Mouse (Mus musculus) CH12.LX (cell line): ENCODE results near the gene Pappa2. TPM values are rescaled to one million over a fixed set of nuclear protein-coding genes. Genes with fewer than 3 reads are reported as not detected.

Experiments used
- DNase-seq: peaks from one replicate; pipeline ENCODE4 v3.0.0-alpha.2; 2013; ENCODE audit errors: extremely low read depth
- H3K27ac ChIP-seq: 2 replicates; pipeline ENCODE4 v1.5.1; 2012; ENCODE audit warnings: low read depth, mild to moderate bottlenecking, control low read depth, moderate library complexity; ENCODE audit not compliant: insufficient read depth
- H3K27me3 ChIP-seq: replicated peaks from 2 replicates; pipeline ENCODE3; 2012; ENCODE audit warnings: inconsistent platforms
- H3K36me3 ChIP-seq, 2 experiments: replicated peaks in 1 of 2; 2 replicates each; pipeline versions ENCODE3 to v1.6.1; 2012; ENCODE audit warnings: inconsistent platforms in 1 of 2, low read length in 1 of 2, mild to moderate bottlenecking in 1 of 2, mixed read lengths in 1 of 2, moderate library complexity in 1 of 2; ENCODE audit not compliant: control insufficient read depth in 1 of 2, insufficient read depth in 1 of 2
- H3K4me1 ChIP-seq, 2 experiments: 2 replicates each; pipeline ENCODE4 v1.6.1; 2012; ENCODE audit warnings: inconsistent platforms in 1 of 2, moderate library complexity in 1 of 2; ENCODE audit not compliant: insufficient read depth in 2 of 2, control insufficient read depth in 1 of 2
- H3K4me2 ChIP-seq: 2 replicates; pipeline ENCODE4 v1.6.1; 2012; ENCODE audit warnings: low read depth, mild to moderate bottlenecking, control low read depth; ENCODE audit not compliant: poor library complexity, insufficient read depth, severe bottlenecking
- H3K4me3 ChIP-seq, 3 experiments: fragments of 150-350 bp in 1 of 3; sonication (generic) in 1 of 3; replicated peaks in 1 of 3; 2 replicates each; pipeline versions ENCODE3 to v1.5.1; 2011 to 2012; ENCODE audit warnings: low read depth in 2 of 3, low read length in 2 of 3, mild to moderate bottlenecking in 2 of 3, moderate library complexity in 2 of 3, control low read depth in 1 of 3, improper control_type of control experiment in 1 of 3, inconsistent platforms in 1 of 3, mixed read lengths in 1 of 3; ENCODE audit not compliant: poor library complexity in 1 of 3
- H3K79me2 ChIP-seq: replicated peaks from 2 replicates; pipeline ENCODE4 v1.6.1; 2012; ENCODE audit warnings: mild to moderate bottlenecking, moderate library complexity; ENCODE audit not compliant: control insufficient read depth, poor library complexity, insufficient read depth, severe bottlenecking; ENCODE audit errors: extremely low read depth
- H3K9ac ChIP-seq: 2 replicates; pipeline ENCODE4 v1.6.1; 2012; ENCODE audit warnings: low read depth, mild to moderate bottlenecking, control low read depth, moderate library complexity; ENCODE audit not compliant: insufficient read depth
- H3K9me3 ChIP-seq: replicated peaks from 2 replicates; pipeline ENCODE3; 2012; ENCODE audit warnings: low read length, inconsistent platforms, mixed read lengths
- BHLHE40 ChIP-seq: IDR thresholded peaks from 2 replicates; pipeline ENCODE4 v1.6.1; 2011; ENCODE audit warnings: mild to moderate bottlenecking, low read depth, low read length, improper control_type of control experiment
- CHD2 ChIP-seq: IDR thresholded peaks from 2 replicates; pipeline ENCODE4 v1.6.1; 2011; ENCODE audit warnings: low read length, improper control_type of control experiment
- EP300 ChIP-seq: IDR thresholded peaks from 2 replicates; pipeline ENCODE4 v1.6.1; 2011; ENCODE audit warnings: low read length, improper control_type of control experiment
- GABPA ChIP-seq: IDR thresholded peaks from 2 replicates; pipeline ENCODE4 v1.6.1; 2012; ENCODE audit warnings: low read depth, low read length, improper control_type of control experiment, inconsistent platforms; ENCODE audit not compliant: insufficient replicate concordance
- HCFC1 ChIP-seq: IDR thresholded peaks from 2 replicates; pipeline ENCODE4 v1.6.1; 2012; ENCODE audit warnings: low read depth, mild to moderate bottlenecking, inconsistent platforms, low read length, improper control_type of control experiment
- JUND ChIP-seq: conservative IDR thresholded peaks from 2 replicates; pipeline ENCODE4 v1.6.1; 2011; ENCODE audit warnings: low read depth, low read length, improper control_type of control experiment
- MAFK ChIP-seq: IDR thresholded peaks from 2 replicates; pipeline ENCODE4 v1.6.1; 2011; ENCODE audit warnings: low read length, improper control_type of control experiment; ENCODE audit not compliant: insufficient replicate concordance
- MAX ChIP-seq: IDR thresholded peaks from 2 replicates; pipeline ENCODE4 v1.6.1; 2011; ENCODE audit warnings: low read length, improper control_type of control experiment
- MXI1 ChIP-seq: IDR thresholded peaks from 2 replicates; pipeline ENCODE4 v1.6.1; 2011; ENCODE audit warnings: mild to moderate bottlenecking, low read depth, low read length, improper control_type of control experiment
- MYC ChIP-seq: IDR thresholded peaks from 2 replicates; pipeline ENCODE4 v1.6.1; 2011; ENCODE audit warnings: low read depth, mild to moderate bottlenecking, improper control_type of control experiment, low read length
- PAX5 ChIP-seq: IDR thresholded peaks from 2 replicates; pipeline ENCODE4 v1.6.1; 2012; ENCODE audit warnings: low read length, inconsistent platforms, mixed read lengths
- RAD21 ChIP-seq: IDR thresholded peaks from 2 replicates; pipeline ENCODE4 v1.6.1; 2011; ENCODE audit warnings: low read depth, mild to moderate bottlenecking, low read length, improper control_type of control experiment, moderate library complexity
- RCOR1 ChIP-seq: conservative IDR thresholded peaks from 2 replicates; pipeline ENCODE4 v1.6.1; 2012; ENCODE audit warnings: low read depth, mild to moderate bottlenecking, inconsistent platforms, low read length, improper control_type of control experiment
- SIN3A ChIP-seq: IDR thresholded peaks from 2 replicates; pipeline ENCODE4 v1.6.1; 2012; ENCODE audit warnings: low read length, improper control_type of control experiment, inconsistent platforms
- SMC3 ChIP-seq: IDR thresholded peaks from 2 replicates; pipeline ENCODE4 v1.6.1; 2011; ENCODE audit warnings: low read depth, low read length, improper control_type of control experiment
- TBP ChIP-seq: conservative IDR thresholded peaks from 2 replicates; pipeline ENCODE4 v1.6.1; 2011; ENCODE audit warnings: low read depth, low read length, improper control_type of control experiment
- TCF12 ChIP-seq: IDR thresholded peaks from 2 replicates; pipeline ENCODE4 v1.6.1; 2014; ENCODE audit warnings: low read depth, mild to moderate bottlenecking, inconsistent platforms, low read length, improper control_type of control experiment
- USF1 ChIP-seq: IDR thresholded peaks from 2 replicates; pipeline ENCODE4 v1.6.1; 2014; ENCODE audit warnings: low read depth, mild to moderate bottlenecking, inconsistent platforms, low read length, improper control_type of control experiment
- USF2 ChIP-seq: conservative IDR thresholded peaks from 2 replicates; pipeline ENCODE4 v1.6.1; 2011; ENCODE audit warnings: low read depth, low read length, improper control_type of control experiment
- ZC3H11A ChIP-seq: IDR thresholded peaks from 2 replicates; pipeline ENCODE4 v1.6.1; 2012; ENCODE audit warnings: low read depth, mild to moderate bottlenecking, inconsistent platforms, low read length, improper control_type of control experiment
- ZKSCAN1 ChIP-seq: IDR thresholded peaks from 2 replicates; pipeline ENCODE4 v1.6.1; 2012; ENCODE audit warnings: low read depth, inconsistent platforms, low read length, improper control_type of control experiment, borderline replicate concordance
- ZMIZ1 ChIP-seq: IDR thresholded peaks from 2 replicates; pipeline ENCODE4 v1.6.1; 2012; ENCODE audit warnings: low read depth, mild to moderate bottlenecking, inconsistent platforms, low read length, improper control_type of control experiment
- ZNF384 ChIP-seq: IDR thresholded peaks from 2 replicates; pipeline ENCODE4 v1.6.1; 2012; ENCODE audit warnings: low read depth, low read length, improper control_type of control experiment, inconsistent platforms
- dilution Hi-C: fragments of 300-500 bp; cut with MboI; formaldehyde crosslinking; loops from 2 replicates; pipeline ENCODE4 v1.14.3; 2020; ENCODE audit warnings: low sequenced_read_pairs; ENCODE audit not compliant: extremely low pct_unique_long_range_greater_than_20kb, extremely low pct_ligation_motif_present
- in situ Hi-C: fragments of 300-500 bp; cut with MboI; formaldehyde crosslinking; loops from 3 replicates; pipeline ENCODE4 v1.14.3; 2019; ENCODE audit warnings: low sequenced_read_pairs, low pct_ligation_motif_present, low pct_unique_long_range_greater_than_20kb, mixed read lengths
- polyA plus RNA-seq: library from polyadenylated mRNA; unstranded; fragments of >175 nt; gene quantifications from 2 replicates; pipeline ENCODE4 v1.2.1, GENCODE M21; 2012; ENCODE audit warnings: low read depth; ENCODE audit not compliant: insufficient read length
- total RNA-seq, 2 experiments: library from RNA; depleted of rRNA; stranded (reverse); fragments of 300-350 nt in 1 of 2; fragments of >200 nt in 1 of 2; gene quantifications; 2 replicates each; pipeline ENCODE4 v1.2.3; 2012 to 2014

Gene Pappa2
- total and polyA plus RNA-seq, 3 experiments, result 0.17 to 1.3 (median 0.20) TPM

- dilution Hi-C loops, result no loop called here
- TF ChIP-seq ZMIZ1, result no peak
- no peak for TF ChIP-seq EP300
- no peak for TF ChIP-seq HCFC1
- TF ChIP-seq, all 38 proteins: peak for 0
- H3K4me3 ChIP-seq, result no peak overlapping the region
These were observed 204.8 kb downstream of the Pappa2 start for GRCm38 (mm10) chr1:158775486-158775885.

GRCm38 (mm10) chr1:158773102-158773501, 207.2 kb downstream of the Pappa2 start:
- H3K36me3 ChIP-seq, result no peaks in the 10 kb centered on the region
- no peaks in the 10 kb centered on the region for H3K27me3 ChIP-seq
- H3K4me1 ChIP-seq, result no peaks in the 10 kb centered on the region
- no peak overlapping the region for H3K27ac ChIP-seq
- no peaks in the 10 kb centered on the region for H3K9me3 ChIP-seq
- dilution Hi-C loops, result no loop called here
- H3K79me2 ChIP-seq, result no peaks in the 10 kb centered on the region
- H3K4me2 ChIP-seq, result no peak overlapping the region
- in situ Hi-C loops, result no loop called here
- H3K4me3 ChIP-seq, result no peak overlapping the region
- no peak overlapping the region for H3K9ac ChIP-seq
- no peak for DNase-seq
- TF ChIP-seq TCF12, result no peak
- no peak for TF ChIP-seq BHLHE40
- TF ChIP-seq MAX, result no peak
- no peak for TF ChIP-seq ZC3H11A
- no peak for TF ChIP-seq CHD2
- TF ChIP-seq ZMIZ1, result no peak
- TF ChIP-seq RCOR1, result no peak
- no peak for TF ChIP-seq USF1
- TF ChIP-seq TBP, result no peak
- no peak for TF ChIP-seq ZKSCAN1
- TF ChIP-seq GABPA, result no peak
- TF ChIP-seq, all 38 proteins: peak for 0

More at GRCm38 (mm10) chr1:158775486-158775885, 204.8 kb downstream of the Pappa2 start:
- DNase-seq, result no peak
- no peaks in the 10 kb centered on the region for H3K36me3 ChIP-seq
- H3K27ac ChIP-seq, result no peak overlapping the region
- H3K4me1 ChIP-seq, result no peaks in the 10 kb centered on the region
- H3K9ac ChIP-seq, result no peak overlapping the region
- H3K9me3 ChIP-seq, result no peaks in the 10 kb centered on the region
- H3K4me2 ChIP-seq, result no peak overlapping the region
- H3K79me2 ChIP-seq, result no peaks in the 10 kb centered on the region
- in situ Hi-C loops, result no loop called here
- H3K27me3 ChIP-seq, result no peaks in the 10 kb centered on the region

- no peak for DNase-seq
- Histone ChIP-seq H3K9me3 (no peaks in the 10 kb centered on the region), H3K4me1 (peaks cover 9 to 22% of the 10 kb centered on the region in 2 experiments), H3K27me3 (no peaks in the 10 kb centered on the region), H3K4me2 (no peak overlapping the region), H3K36me3 (no peaks in the 10 kb centered on the region), H3K9ac (no peak overlapping the region), H3K27ac (no peak overlapping the region), H3K4me3 (no peak overlapping the region), H3K79me2 (no peaks in the 10 kb centered on the region)
- TF ChIP-seq MAFK (no peak), TCF12 (no peak), JUND (no peak), SMC3 (no peak), USF2 (no peak), MYC (no peak), ZC3H11A (no peak), MXI1 (no peak), RAD21 (no peak), PAX5 (no peak), ZNF384 (no peak), SIN3A (no peak), USF1 (no peak)
- in situ Hi-C loops, result no loop called here
- dilution Hi-C loops, result no loop called here
These were observed 209.5 kb downstream of the Pappa2 start for GRCm38 (mm10) chr1:158770756-158771155.
